In genomic region chr11:102780986-102781351, GRCm38 (mm10) we compare ENCODE assay signal across 14 mouse cellular contexts. TPM values are rescaled to one million over a fixed set of nuclear protein-coding genes. Genes with fewer than 3 reads are reported as not detected.
DNase-seq lines count a peak whose midpoint lies in the region; ATAC-seq and TF ChIP-seq lines count a peak whose summit lies in the region.
"Had no signal": no experiment of that assay in that cellular context is flagged by ENCODE, and none has a peak within 500 bp of the region (broad histone marks: within the 10 kb centered on the region; RNA-seq: fewer than 3 reads in every experiment).

No protein-coding gene starts in this region.

- H3K9me3 ChIP-seq in hindbrain, embryonic 13.5 days = no peaks in the 10 kb centered on the region
- H3K9me3 ChIP-seq in hindbrain, embryonic 14.5 days (ENCODE audit: control insufficient read depth, low read length) = no peaks in the 10 kb centered on the region
- H3K9me3 ChIP-seq in midbrain, embryonic 15.5 days = no peaks in the 10 kb centered on the region
- H3K9me3 ChIP-seq in midbrain, embryonic 11.5 days (ENCODE audit: control insufficient read depth, low read length) = no peaks in the 10 kb centered on the region
- H3K9me3 ChIP-seq: midbrain, embryonic 10.5 days had no signal

- no peaks in the 10 kb centered on the region for H3K79me2 ChIP-seq in heart, adult 2 months (replicated peaks; ENCODE audit: control insufficient read depth, insufficient read depth, low read length)

- TF ChIP-seq POLR2A in heart, adult 2 months (IDR thresholded peaks at IDR 0.05; ENCODE audit: insufficient read depth, low read depth, low read length) = no peak

- TF ChIP-seq EP300 in heart, adult 2 months (IDR thresholded peaks at IDR 0.05; ENCODE audit: insufficient read depth, low read depth, low read length) = no peak

- no peak overlapping the region for H3K4me2 ChIP-seq in hindbrain, embryonic 13.5 days
- H3K4me2 ChIP-seq in hindbrain, embryonic 14.5 days (replicated peaks) = no peak overlapping the region
- H3K4me2 ChIP-seq in midbrain, embryonic 15.5 days = no peak overlapping the region
- H3K4me2 ChIP-seq in midbrain, embryonic 11.5 days = no peak overlapping the region

- no peak overlapping the region for H3K9ac ChIP-seq in heart, adult 2 months (ENCODE audit: low read depth, low read length)
- peak overlapping the region; percentile 46; the same call in 1 of the 2 replicates for H3K9ac ChIP-seq in hindbrain, embryonic 13.5 days
- H3K9ac ChIP-seq in hindbrain, embryonic 14.5 days = no peak overlapping the region; the same call in 1 of the 2 replicates
- H3K9ac ChIP-seq in midbrain, embryonic 15.5 days = 0 out of 2 replicates have a peak overlapping the region, but pooled peaks have one; percentile 4
- no peak overlapping the region for H3K9ac ChIP-seq in midbrain, embryonic 11.5 days (ENCODE audit: low read length)

- peak overlapping the region; percentile 91 for H3K27ac ChIP-seq in heart, adult 2 months
- H3K27ac ChIP-seq in hindbrain, embryonic 13.5 days = peak overlapping the region; percentile 49
- H3K27ac ChIP-seq in hindbrain, embryonic 14.5 days = no peak overlapping the region
- H3K27ac ChIP-seq in midbrain, embryonic 15.5 days = no peak overlapping the region
- H3K27ac ChIP-seq in midbrain, embryonic 11.5 days (ENCODE audit: low read depth, low read length) = no peak overlapping the region
- H3K27ac ChIP-seq: midbrain, embryonic 10.5 days had no signal

- DNase-seq in heart, adult 2 months = no peak
- DNase-seq in heart, postnatal 14 days = no peak
- no peak for DNase-seq in hindbrain, embryonic 14.5 days (ENCODE audit: low spot score)
- DNase-seq in midbrain, embryonic 11.5 days (ENCODE audit: low spot score, missing footprints) = no peak
- DNase-seq in right cerebral cortex, adult 18-20 months = no peak
- DNase-seq: adrenal gland, postnatal 25 days; liver; thymus, postnatal 4 days had no signal

- no peaks in the 10 kb centered on the region for H3K27me3 ChIP-seq in heart, adult 2 months (ENCODE audit: control insufficient read depth, insufficient read depth, low read length)
- H3K27me3 ChIP-seq in hindbrain, embryonic 13.5 days = no peaks in the 10 kb centered on the region
- H3K27me3 ChIP-seq in hindbrain, embryonic 14.5 days (ENCODE audit: control insufficient read depth, insufficient read depth, low read length) = no peaks in the 10 kb centered on the region
- no peaks in the 10 kb centered on the region for H3K27me3 ChIP-seq in midbrain, embryonic 15.5 days (replicated peaks)
- H3K27me3 ChIP-seq in midbrain, embryonic 11.5 days (ENCODE audit: control insufficient read depth, insufficient read depth, low read length) = no peaks in the 10 kb centered on the region

- no peak for ATAC-seq in hindbrain, embryonic 13.5 days (ENCODE audit: low FRiP score)
- ATAC-seq in hindbrain, embryonic 14.5 days (ENCODE audit: low FRiP score) = no peak
- ATAC-seq in midbrain, embryonic 15.5 days (replicated peaks) = no peak
- ATAC-seq in midbrain, embryonic 11.5 days (ENCODE audit: low FRiP score) = no peak
- ATAC-seq: forebrain, embryonic 14.5 days; inflammation-experienced regulatory T-cells, adult 6 months had no signal

- no peaks in the 10 kb centered on the region for H3K36me3 ChIP-seq in heart, adult 2 months (ENCODE audit: control insufficient read depth, insufficient read depth, low read length)
- peaks cover 20% of the 10 kb centered on the region for H3K36me3 ChIP-seq in hindbrain, embryonic 13.5 days
- H3K36me3 ChIP-seq in hindbrain, embryonic 14.5 days (replicated peaks; ENCODE audit: control insufficient read depth, insufficient read depth) = peaks cover 20% of the 10 kb centered on the region
- peaks cover 9% of the 10 kb centered on the region; the same call in 1 of the 2 replicates for H3K36me3 ChIP-seq in midbrain, embryonic 15.5 days (replicated peaks)
- H3K36me3 ChIP-seq in midbrain, embryonic 11.5 days (ENCODE audit: control insufficient read depth, insufficient read depth, low read length) = no peaks in the 10 kb centered on the region

- no peak for TF ChIP-seq CTCF in heart, adult 2 months (IDR thresholded peaks at IDR 0.05)

- H3K4me1 ChIP-seq in heart, adult 2 months (ENCODE audit: control insufficient read depth, insufficient read depth, low read length) = peaks cover 12% of the 10 kb centered on the region
- peaks cover 25% of the 10 kb centered on the region for H3K4me1 ChIP-seq in hindbrain, embryonic 13.5 days (replicated peaks)
- peaks cover 4% of the 10 kb centered on the region; the same call in 1 of the 2 replicates for H3K4me1 ChIP-seq in hindbrain, embryonic 14.5 days (replicated peaks; ENCODE audit: control insufficient read depth, insufficient read depth, low read length)
- peaks cover 13% of the 10 kb centered on the region for H3K4me1 ChIP-seq in midbrain, embryonic 15.5 days
- peaks cover 8% of the 10 kb centered on the region for H3K4me1 ChIP-seq in midbrain, embryonic 11.5 days (ENCODE audit: control insufficient read depth, insufficient read depth, low read length)

- intact Hi-C loops in heart, adult 2 months (cut with DNase I) = loop anchor here (1.0 kb wide), 1 partner anchor 37 kb away; no protein-coding TSS in a partner anchor
- intact Hi-C loops in heart, postnatal 14 days (cut with DNase I) = no loop called here

- no peak overlapping the region for H3K4me3 ChIP-seq in heart, adult 2 months
- H3K4me3 ChIP-seq in hindbrain, embryonic 13.5 days = no peak overlapping the region
- no peak overlapping the region for H3K4me3 ChIP-seq in hindbrain, embryonic 14.5 days (replicated peaks; ENCODE audit: low read length)
- no peak overlapping the region for H3K4me3 ChIP-seq in midbrain, embryonic 15.5 days
- no peak overlapping the region for H3K4me3 ChIP-seq in midbrain, embryonic 11.5 days (ENCODE audit: low read depth, low read length)
- H3K4me3 ChIP-seq: midbrain, embryonic 10.5 days had no signal

- WGBS in heart, adult 2 months = 26% methylated on average over 10 of the region's 10 CpGs
- 53% methylated on average over 10 of the region's 10 CpGs for WGBS in hindbrain, embryonic 13.5 days
- 55% methylated on average over 10 of the region's 10 CpGs for WGBS in hindbrain, embryonic 14.5 days
- whole genome bisulfite sequencing in midbrain, embryonic 15.5 days = 60% methylated on average over 10 of the region's 10 CpGs
- WGBS in midbrain, embryonic 11.5 days = 74% methylated on average over 10 of the region's 10 CpGs

RNA-seq across cellular contexts. Expression of gene Adam11, which starts 19.7 kb away (rescaled TPM):
- total RNA-seq in heart, adult 2 months (2021) = 1 to 10 TPM; 3.4 to 4.9 TPM
- polyA plus RNA-seq in heart, adult 2 months (2012; rRNA removed) = 10.1 and 12.5 TPM in 2 replicates
- total RNA-seq in heart, postnatal 14 days (2021) = 1 to 10 TPM; 4.0 to 4.4 TPM
- 27.6 and 35.7 TPM in 2 replicates for polyA plus RNA-seq in hindbrain, embryonic 13.5 days (2015; fragmentation: Nextera tagmentation; extraction: Ambion mirVana)
- polyA plus RNA-seq in hindbrain, embryonic 14.5 days (2014; fragmentation: Nextera tagmentation; extraction: Ambion mirVana) = 19.2 and 24.1 TPM in 2 replicates
- polyA plus RNA-seq in midbrain, embryonic 15.5 days (2015; fragmentation: Nextera tagmentation; extraction: Ambion mirVana) = 34.4 and 40.4 TPM in 2 replicates
- 13.6 and 13.8 TPM in 2 replicates for polyA plus RNA-seq in midbrain, embryonic 11.5 days (2014; fragmentation: Nextera tagmentation; extraction: Ambion mirVana)
- total RNA-seq: granulocyte monocyte progenitor cell, adult 5-6 weeks had no signal

RNA-seq across cellular contexts. Expression of gene Gjc1, which starts 38.5 kb away (rescaled TPM):
- 10 to 100 TPM; 19.4 to 23.4 TPM for total RNA-seq in heart, adult 2 months (2021)
- polyA plus RNA-seq in heart, adult 2 months (2012; rRNA removed) = 12.9 and 26.4 TPM in 2 replicates
- 10 to 100 TPM; 37.7 to 42.6 TPM for total RNA-seq in heart, postnatal 14 days (2021)
- polyA plus RNA-seq in hindbrain, embryonic 13.5 days (2015; fragmentation: Nextera tagmentation; extraction: Ambion mirVana) = 43.8 and 44.8 TPM in 2 replicates
- polyA plus RNA-seq in hindbrain, embryonic 14.5 days (2014; fragmentation: Nextera tagmentation; extraction: Ambion mirVana) = 31.2 and 34.3 TPM in 2 replicates
- 36.9 TPM in 2 replicates for polyA plus RNA-seq in midbrain, embryonic 15.5 days (2015; fragmentation: Nextera tagmentation; extraction: Ambion mirVana)
- polyA plus RNA-seq in midbrain, embryonic 11.5 days (2014; fragmentation: Nextera tagmentation; extraction: Ambion mirVana) = 85.5 and 87.8 TPM in 2 replicates
- total RNA-seq: granulocyte monocyte progenitor cell, adult 5-6 weeks had no signal
- polyA plus RNA-seq: inflammation-experienced regulatory T-cells, adult 6 months had no signal

RNA-seq across cellular contexts. Expression of gene Higd1b, which starts 54.7 kb away (rescaled TPM):
- total RNA-seq in heart, adult 2 months (2021) = 10 to 100 TPM; 11.0 to 12.2 TPM
- 15.2 and 21.6 TPM in 2 replicates for polyA plus RNA-seq in heart, adult 2 months (2012; rRNA removed)
- 10 to 100 TPM; 20.4 to 25.4 TPM for total RNA-seq in heart, postnatal 14 days (2021)
- polyA plus RNA-seq in hindbrain, embryonic 13.5 days (2015; fragmentation: Nextera tagmentation; extraction: Ambion mirVana) = 2.4 and 4.2 TPM in 2 replicates
- polyA plus RNA-seq in hindbrain, embryonic 14.5 days (2014; fragmentation: Nextera tagmentation; extraction: Ambion mirVana) = 9.4 and 9.8 TPM in 2 replicates
- polyA plus RNA-seq in midbrain, embryonic 15.5 days (2015; fragmentation: Nextera tagmentation; extraction: Ambion mirVana) = 13.7 and 14.8 TPM in 2 replicates
- not detected in 2 replicates for polyA plus RNA-seq in midbrain, embryonic 11.5 days (2014; fragmentation: Nextera tagmentation; extraction: Ambion mirVana)
- total RNA-seq: granulocyte monocyte progenitor cell, adult 5-6 weeks had no signal
- polyA plus RNA-seq: inflammation-experienced regulatory T-cells, adult 6 months; midbrain, embryonic 10.5 days had no signal

Comparison
In these comparisons a context has a peak if more than half of its experiments do, and no peak if none do; other contexts are left out.
1. H3K27ac ChIP-seq: peak in heart, adult 2 months (single experiment) and hindbrain, embryonic 13.5 days (single experiment); none in hindbrain, embryonic 14.5 days (single experiment), midbrain, embryonic 15.5 days (single experiment) and midbrain, embryonic 11.5 days (single experiment).
2. H3K9ac ChIP-seq: peak in hindbrain, embryonic 13.5 days (single experiment) and midbrain, embryonic 15.5 days (single experiment); none in heart, adult 2 months (single experiment), hindbrain, embryonic 14.5 days (single experiment) and midbrain, embryonic 11.5 days (single experiment).